Mouse (Mus musculus) forebrain, embryonic 11.5 days (tissue): ENCODE data around the gene Gm11569. TPM values are rescaled to one million over a fixed set of nuclear protein-coding genes. Genes with fewer than 3 reads are reported as not detected.
"Not testable (repeated sequence)": the region's sequence is repeated elsewhere in the genome, so short reads cannot be mapped to it uniquely, and the experiment has no call there.

Experiments used
- ATAC-seq: fragments of 200-750 bp; cut with Nextera tagmentation; replicated peaks from 2 replicates; pipeline ENCODE4 v1.8.0; 2017; ENCODE audit warnings: moderate TSS enrichment; ENCODE audit not compliant: low FRiP score
- DNase-seq: peaks from one replicate; pipeline ENCODE4 v3.0.0-alpha.2; 2017; ENCODE audit warnings: low spot score
- H3K27ac ChIP-seq: fragments of 300-500 bp; sonication (generic); 2 replicates; pipeline ENCODE4 v1.5.1; 2014; ENCODE audit warnings: low read depth, low read length
- H3K27me3 ChIP-seq: fragments of 300-500 bp; sonication (generic); 2 replicates; pipeline ENCODE4 v1.6.1; 2014; ENCODE audit warnings: mild to moderate bottlenecking, low read length, mixed read lengths; ENCODE audit not compliant: control insufficient read depth, insufficient read depth
- H3K36me3 ChIP-seq: fragments of 300-500 bp; sonication (generic); 2 replicates; pipeline ENCODE4 v1.6.1; 2014; ENCODE audit warnings: mild to moderate bottlenecking, low read length, moderate library complexity, mixed read lengths; ENCODE audit not compliant: control insufficient read depth, insufficient read depth
- H3K4me1 ChIP-seq: fragments of 300-500 bp; sonication (generic); replicated peaks from 2 replicates; pipeline ENCODE4 v1.6.1; 2014; ENCODE audit warnings: low read length, mixed read lengths; ENCODE audit not compliant: control insufficient read depth, insufficient read depth
- H3K4me2 ChIP-seq: fragments of 300-500 bp; sonication (generic); 2 replicates; pipeline ENCODE4 v1.6.1; 2014; ENCODE audit warnings: low read depth, mild to moderate bottlenecking, low read length, moderate library complexity, mixed read lengths; ENCODE audit not compliant: severe bottlenecking
- H3K4me3 ChIP-seq: fragments of 300-500 bp; sonication (generic); 2 replicates; pipeline ENCODE4 v1.5.1; 2014; ENCODE audit warnings: low read depth, low read length
- H3K9ac ChIP-seq: fragments of 300-500 bp; sonication (generic); 2 replicates; pipeline ENCODE4 v1.6.1; 2014; ENCODE audit warnings: low read length
- H3K9me3 ChIP-seq: fragments of 300-500 bp; sonication (generic); 2 replicates; pipeline ENCODE4 v1.6.1; 2016; ENCODE audit warnings: low read length, mixed read lengths; ENCODE audit not compliant: control insufficient read depth
- WGBS: fragments of 180-500 bp; shearing (Covaris S2); extraction: QIAGEN DNeasy Blood & Tissue Kit; methylation state at CpG from one replicate; pipeline ENCODE4 v1.1.7; 2014; 5-methylcytosine and 5-hydroxymethylcytosine counted together
- polyA plus RNA-seq: library from polyadenylated mRNA; unstranded; fragments of >200 nt; fragmentation: Nextera tagmentation; extraction: Ambion mirVana; gene quantifications from 2 replicates; pipeline ENCODE4 v1.2.1, GENCODE M21; 2014

The Gm11569 gene
- not detected in 2 replicates for polyA plus RNA-seq

- WGBS: no CpG with 5 or more reads among the region's 1 CpGs
- not testable (repeated sequence) for H3K4me2 ChIP-seq
Observed at GRCm38 (mm10) chr11:99798832-99799231, at the start of gene Gm11569. Gm11569 (minus strand) TSS chr11:99798932.

DNA sequence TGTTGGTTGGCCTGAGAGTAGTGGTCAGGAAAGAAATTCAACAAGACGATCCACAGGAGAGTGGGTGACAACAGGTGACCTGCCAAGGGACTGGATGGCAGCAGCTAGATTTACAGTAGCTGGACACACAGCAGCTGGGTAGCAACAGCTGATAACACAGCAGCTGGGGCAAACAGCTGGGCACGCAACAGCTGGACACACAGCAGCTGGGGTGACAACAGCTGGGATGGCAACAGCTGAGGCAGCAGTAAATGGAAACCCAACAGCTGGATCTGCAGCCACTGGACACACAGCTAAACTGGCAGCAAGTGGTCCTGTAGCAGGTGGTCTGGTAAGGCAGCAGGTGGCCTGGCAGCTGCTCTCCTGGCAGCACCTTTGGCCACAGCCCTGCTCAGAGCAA, 48.0 kb upstream of the Gm11569 start:
- H3K9ac ChIP-seq: no peak overlapping the region
- H3K4me2 ChIP-seq: no peak overlapping the region
- DNase-seq (no peak), ATAC-seq (no peak)
- 90% methylated on average over 2 of the region's 2 CpGs for WGBS
- no peaks in the 10 kb centered on the region for H3K9me3 ChIP-seq
- no peak overlapping the region for H3K27ac ChIP-seq
- H3K36me3 ChIP-seq: no peaks in the 10 kb centered on the region
- H3K4me1 ChIP-seq: peaks cover 2% of the 10 kb centered on the region; the same call in 1 of the 2 replicates
- H3K4me3 ChIP-seq: no peak overlapping the region
- H3K27me3 ChIP-seq: no peaks in the 10 kb centered on the region

More at GRCm38 (mm10) chr11:99798832-99799231, at the start of gene Gm11569:
- not testable (repeated sequence) for DNase-seq, H3K9ac ChIP-seq, H3K27me3 ChIP-seq, H3K4me1 ChIP-seq, H3K9me3 ChIP-seq, H3K4me3 ChIP-seq, H3K27ac ChIP-seq, H3K36me3 ChIP-seq, ATAC-seq

DNA sequence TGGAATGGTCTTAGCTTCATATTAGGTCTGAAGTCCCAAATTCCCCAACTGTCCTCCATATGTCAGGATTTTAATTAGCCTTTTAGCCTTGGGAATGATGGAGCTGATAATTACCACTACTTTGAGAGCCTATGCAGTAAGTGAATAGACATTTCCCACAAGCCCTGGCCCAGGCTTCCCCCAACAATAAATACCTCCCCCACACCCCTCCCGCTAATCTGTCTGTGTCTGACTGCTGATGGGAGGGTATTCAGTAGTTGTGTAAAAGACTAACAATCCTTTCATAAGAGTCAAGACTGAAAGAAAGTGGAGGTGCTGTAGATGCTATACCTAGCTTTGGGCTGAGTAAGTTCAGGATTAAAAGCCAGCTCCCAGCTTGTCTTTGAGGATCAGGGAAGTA, 43.5 kb upstream of the Gm11569 start:
- Histone ChIP-seq H3K9ac (no peak overlapping the region), H3K36me3 (no peaks in the 10 kb centered on the region), H3K9me3 (no peaks in the 10 kb centered on the region), H3K4me1 (peaks cover 2% of the 10 kb centered on the region; the same call in 1 of the 2 replicates), H3K27me3 (no peaks in the 10 kb centered on the region), H3K4me2 (no peak overlapping the region), H3K4me3 (no peak overlapping the region), H3K27ac (no peak overlapping the region)
- DNase-seq: peak; percentile 54
- ATAC-seq: no peak
- 43% methylated on average over 1 of the region's 1 CpGs for WGBS

DNA sequence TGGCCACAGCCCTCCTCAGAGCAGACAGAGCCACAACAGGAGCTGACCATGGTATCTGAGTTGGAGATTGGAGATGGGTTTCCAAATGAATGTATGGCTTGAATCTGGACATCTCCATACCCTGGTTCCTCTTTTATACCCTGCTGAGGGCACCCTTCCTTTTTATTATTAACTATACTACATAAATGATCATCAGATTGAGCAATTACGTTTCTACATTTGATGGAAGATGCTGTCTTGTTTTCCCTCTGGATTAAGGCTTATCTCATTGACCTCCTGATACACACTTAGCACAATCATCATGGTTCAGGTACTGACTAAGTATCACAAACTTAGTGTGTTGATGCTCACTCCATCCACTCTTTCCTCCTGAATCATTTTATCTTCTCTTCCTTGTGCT, 39.2 kb upstream of the Gm11569 start, which contains the start of gene 2300003K06Rik:
2300003K06Rik (minus strand) TSS at position 101 of the 400 bp plus-strand sequence.
- Histone ChIP-seq H3K9ac (no peak within 1 kb of the TSS), H3K4me2 (no peak within 1 kb of the TSS), H3K27me3 (no peaks in the 10 kb centered on the region), H3K9me3 (no peaks in the 10 kb centered on the region), H3K4me3 (no peak within 1 kb of the TSS), H3K36me3 (no peaks in the 10 kb centered on the region), H3K4me1 (peaks cover 2% of the 10 kb centered on the region; the same call in 1 of the 2 replicates), H3K27ac (no peak within 1 kb of the TSS)
- 92% methylated on average over 1 of the region's 1 CpGs for WGBS
- DNase-seq (no peak), ATAC-seq (no peak)

- ATAC-seq, H3K4me3 ChIP-seq, H3K36me3 ChIP-seq, DNase-seq, H3K9ac ChIP-seq, H3K9me3 ChIP-seq, H3K27me3 ChIP-seq, H3K4me1 ChIP-seq, H3K4me2 ChIP-seq, H3K27ac ChIP-seq: not testable (repeated sequence)
- 87% methylated on average over 2 of the region's 2 CpGs for WGBS
Observed at GRCm38 (mm10) chr11:99815566-99815965, 16.8 kb upstream of the Gm11569 start, which contains the start of gene Gm11564. Gm11564 (minus strand) TSS chr11:99815666.

- not testable (repeated sequence) for H3K4me3 ChIP-seq, H3K9me3 ChIP-seq, H3K4me2 ChIP-seq, H3K9ac ChIP-seq, ATAC-seq, H3K27me3 ChIP-seq, H3K4me1 ChIP-seq, H3K27ac ChIP-seq, H3K36me3 ChIP-seq, DNase-seq
Observed at GRCm38 (mm10) chr11:99809792-99810191, 11.1 kb upstream of the Gm11569 start, which contains the start of gene Krtap4-13. Krtap4-13 (minus strand) TSS chr11:99809892.

- H3K27me3 ChIP-seq, DNase-seq, H3K9ac ChIP-seq, H3K9me3 ChIP-seq, H3K4me3 ChIP-seq, ATAC-seq, H3K27ac ChIP-seq, H3K36me3 ChIP-seq, H3K4me2 ChIP-seq, H3K4me1 ChIP-seq: not testable (repeated sequence)
- no CpG with 5 or more reads among the region's 1 CpGs for WGBS
Observed at GRCm38 (mm10) chr11:99804346-99804745, 5.6 kb upstream of the Gm11569 start, which contains the start of gene Gm11554. Gm11554 (minus strand) TSS chr11:99804446.

DNA sequence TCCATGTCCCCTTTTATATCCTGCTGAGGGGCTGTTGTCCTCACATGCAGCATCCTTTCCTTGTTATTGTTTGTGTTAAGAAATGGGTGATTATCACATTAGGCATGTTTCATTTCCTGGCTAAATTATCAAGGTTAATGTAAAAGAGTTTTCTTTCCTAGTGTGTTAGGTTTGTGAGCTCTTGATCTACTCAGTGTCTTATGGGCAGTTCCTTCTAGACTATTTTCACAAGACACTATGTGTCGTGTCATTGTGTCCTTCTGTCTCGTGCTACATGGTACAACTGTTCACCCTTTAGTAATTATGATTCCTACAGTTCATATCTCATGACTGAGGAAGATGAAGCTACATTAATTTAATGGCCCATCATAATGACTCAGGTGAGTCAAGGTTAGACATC, 5.4 kb downstream of the Gm11569 start, which contains the start of gene Gm11596:
Gm11596 (minus strand) TSS at position 101 of the 400 bp plus-strand sequence.
- Histone ChIP-seq H3K4me3 (no peak within 1 kb of the TSS), H3K27ac (no peak within 1 kb of the TSS), H3K27me3 (no peaks in the 10 kb centered on the region), H3K4me1 (no peaks in the 10 kb centered on the region), H3K36me3 (no peaks in the 10 kb centered on the region), H3K9me3 (no peaks in the 10 kb centered on the region), H3K9ac (no peak within 1 kb of the TSS), H3K4me2 (no peak within 1 kb of the TSS)
- DNase-seq: no peak
- 80% methylated on average over 2 of the region's 2 CpGs for WGBS
- no peak for ATAC-seq

DNA sequence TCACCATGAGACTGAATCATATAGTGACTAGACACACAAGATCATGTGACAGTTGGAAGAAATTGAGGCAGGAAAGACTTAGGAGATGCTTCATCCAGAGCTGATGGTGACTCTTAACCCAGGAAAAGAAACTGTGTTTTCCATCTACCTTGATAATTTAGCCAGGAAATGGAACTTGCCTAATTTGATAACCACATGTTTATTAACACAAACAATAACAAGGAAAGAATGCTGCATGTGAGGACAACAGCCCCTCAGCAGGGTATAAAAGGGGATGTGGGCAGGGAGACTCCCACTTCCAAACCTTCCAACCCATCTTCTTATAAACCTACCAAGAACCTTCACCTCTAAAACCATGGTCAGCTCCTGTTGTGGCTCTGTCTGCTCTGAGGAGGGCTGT, 13.8 kb downstream of the Gm11569 start, which contains the start of gene Krtap4-9:
Krtap4-9 (plus strand) TSS at position 301 of the 400 bp plus-strand sequence.
- not testable (repeated sequence) for H3K9me3 ChIP-seq, H3K36me3 ChIP-seq, H3K27ac ChIP-seq, ATAC-seq, H3K4me2 ChIP-seq, H3K27me3 ChIP-seq, H3K4me3 ChIP-seq, H3K9ac ChIP-seq, DNase-seq, H3K4me1 ChIP-seq
